Mouse (Mus musculus): Measurements from ENCODE around the gene Gcnt2.

Gene Gcnt2

GRCm38 (mm10) chr13:41000926-41001639 lies 141.5 kb downstream of the Gcnt2 start, which contains the start of gene Pak1ip1:
TSS of gene Pak1ip1 (plus strand) at chr13:41001023.
- DNase-seq, result peak; percentile 93 to 95

- no peak for DNase-seq
These were observed 142.4 kb downstream of the Gcnt2 start for GRCm38 (mm10) chr13:41002001-41002400.

GRCm38 (mm10) chr13:41006244-41006643 lies 146.7 kb downstream of the Gcnt2 start:
- DNase-seq, result no peak

GRCm38 (mm10) chr13:41008271-41008670 lies 148.7 kb downstream of the Gcnt2 start:
- DNase-seq, result no peak

GRCm38 (mm10) chr13:41008946-41009345 lies 149.4 kb downstream of the Gcnt2 start:
- peak in 1 of 2 experiments; percentile 18 for DNase-seq

Measured in kidney, postnatal 4 days (tissue).